ENCODE assay signal across 9 mouse cellular contexts in the genomic region with DNA sequence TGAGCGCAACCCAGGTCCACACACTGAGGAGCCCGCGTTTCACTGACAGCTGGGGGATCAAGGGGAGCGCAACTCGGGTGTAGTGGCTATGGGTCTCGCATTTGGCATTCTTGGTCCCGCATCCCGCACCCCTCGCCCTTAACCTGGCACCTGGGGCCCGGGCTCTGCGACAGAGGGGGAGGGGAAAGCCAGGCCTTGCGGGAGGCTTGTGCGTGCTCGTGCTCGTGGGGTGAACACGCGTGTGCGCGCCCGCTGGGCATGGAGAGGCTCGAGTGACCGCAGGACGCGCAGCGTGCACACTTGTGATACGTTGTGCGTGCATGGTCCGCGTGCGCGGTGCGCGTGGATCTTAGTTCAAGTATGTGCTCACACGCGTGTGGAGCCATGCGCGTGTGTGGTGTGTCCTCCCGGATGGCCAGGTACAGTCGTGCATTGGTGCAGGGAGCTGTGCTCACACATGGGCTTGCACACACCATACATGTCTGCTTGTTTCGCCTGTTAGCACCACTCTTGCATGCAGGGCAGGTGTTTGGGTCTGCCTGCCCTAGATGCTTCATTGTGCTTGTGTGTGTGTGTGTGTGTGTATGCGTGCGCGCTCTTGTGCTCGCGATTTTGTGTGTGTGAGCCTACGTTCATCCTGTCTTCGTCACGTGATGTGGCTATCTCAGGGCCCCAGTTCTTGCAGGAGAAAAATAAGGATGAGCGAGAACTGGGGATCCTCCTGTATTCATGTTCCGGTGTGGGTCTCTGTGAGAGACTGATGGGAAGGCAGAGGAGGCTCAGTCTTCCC. TPM values are rescaled to one million over a fixed set of nuclear protein-coding genes. Genes with fewer than 3 reads are reported as not detected.
DNase-seq lines count a peak whose midpoint lies in the region; ATAC-seq and TF ChIP-seq lines count a peak whose summit lies in the region.
"Had no signal": no experiment of that assay in that cellular context is flagged by ENCODE, and none has a peak within 500 bp of the region (broad histone marks: within the 10 kb centered on the region; RNA-seq: fewer than 3 reads in every experiment).

No protein-coding gene starts in this region.

- peak overlapping the region; percentile 66 for H3K27ac ChIP-seq in embryonic facial prominence, embryonic 12.5 days
- peak overlapping the region; percentile 33 for H3K27ac ChIP-seq in small intestine, adult 2 months (ENCODE audit: insufficient read depth, low read depth, low read length)

- 17% methylated on average over 50 of the region's 50 CpGs for WGBS in embryonic facial prominence, embryonic 12.5 days
- WGBS in small intestine, adult 2 months: 7% methylated on average over 50 of the region's 50 CpGs

- H3K4me1 ChIP-seq in embryonic facial prominence, embryonic 12.5 days: peaks cover 31% of the 10 kb centered on the region
- H3K4me1 ChIP-seq in small intestine, adult 2 months (ENCODE audit: control insufficient read depth, insufficient read depth, insufficient read length, low read length): peaks cover 17% of the 10 kb centered on the region

- TF ChIP-seq CTCF in small intestine, adult 2 months (IDR thresholded peaks at IDR 0.05; ENCODE audit: extremely low read depth, insufficient read length, insufficient replicate concordance, low read depth, low read length): no peak

- ATAC-seq in activated CD4-positive, CD25-positive, alpha-beta regulatory T cell, adult 4 months: peak; percentile 13
- ATAC-seq in embryonic facial prominence, embryonic 12.5 days (ENCODE audit: insufficient number of reproducible peaks, insufficient read depth, low FRiP score, low TSS enrichment): peak; percentile 13
- 0 out of 2 replicates have a peak, but pooled peaks have one; percentile 27 for ATAC-seq in megakaryocyte, adult 5-6 weeks (ENCODE audit: poor library complexity, severe bottlenecking)

- peak overlapping the region; percentile 57 for H3K4me3 ChIP-seq in embryonic facial prominence, embryonic 12.5 days
- H3K4me3 ChIP-seq in small intestine, adult 2 months (ENCODE audit: low read depth, low read length): peak overlapping the region; percentile 78

- no peaks in the 10 kb centered on the region; the same call in 1 of the 2 replicates for H3K27me3 ChIP-seq in embryonic facial prominence, embryonic 12.5 days
- H3K27me3 ChIP-seq in small intestine, adult 2 months (ENCODE audit: control insufficient read depth, insufficient read depth, low read length): no peaks in the 10 kb centered on the region
- H3K27me3 ChIP-seq: Patski had no signal

- H3K4me2 ChIP-seq in embryonic facial prominence, embryonic 12.5 days (replicated peaks): peak overlapping the region; percentile 97

- H3K36me3 ChIP-seq in embryonic facial prominence, embryonic 12.5 days: peaks cover 22% of the 10 kb centered on the region; the same call in 1 of the 2 replicates
- H3K36me3 ChIP-seq in small intestine, adult 2 months (ENCODE audit: control insufficient read depth, insufficient read depth, low read length): peaks cover 22% of the 10 kb centered on the region

- no peak; the same call in 1 of the 2 replicates for TF ChIP-seq POLR2A in small intestine, adult 2 months (IDR thresholded peaks at IDR 0.05; ENCODE audit: low read depth, low read length)

- peak; percentile 66 for DNase-seq in gastrocnemius, postnatal 10 days
- no peak for DNase-seq in gastrocnemius, postnatal 25 days
- peak; percentile 66 for DNase-seq in heart, postnatal 4 days
- peak; percentile 79 for DNase-seq in layer of hippocampus, postnatal 14 days (ENCODE audit: low spot score in 2 of 2)

- peak overlapping the region; percentile 72 for H3K9ac ChIP-seq in embryonic facial prominence, embryonic 12.5 days

- H3K9me3 ChIP-seq in embryonic facial prominence, embryonic 12.5 days: no peaks in the 10 kb centered on the region

RNA-seq across cellular contexts. Expression of a gene that starts 0.6 kb away (rescaled TPM):
- 10 to 100 TPM; 44.6 to 50.4 TPM for total RNA-seq in gastrocnemius, postnatal 10 days (2021)
- total RNA-seq in gastrocnemius, postnatal 25 days (2021): 10 to 100 TPM; 40.0 to 40.4 TPM
- 1 to 10 TPM; 3.8 to 5.4 TPM for polyA plus RNA-seq in activated CD4-positive, CD25-positive, alpha-beta regulatory T cell, adult 4 months (2017; shearing (Covaris generic))
- 27.0 and 27.6 TPM in 2 replicates for polyA plus RNA-seq in embryonic facial prominence, embryonic 12.5 days (2016; fragmentation: Nextera tagmentation; extraction: Ambion mirVana)
- 10 to 100 TPM; 27.3 to 28.7 TPM for total RNA-seq in heart, postnatal 4 days (2021)
- 100 to 1,000 TPM; 793 to 809 TPM for total RNA-seq in layer of hippocampus, postnatal 14 days (2021)
- total RNA-seq in megakaryocyte, adult 5-6 weeks (2015): 3.3 and 5.8 TPM in 2 replicates
- total RNA-seq in megakaryocyte, adult 5-6 weeks (2017): 2.1 and 5.1 TPM in 2 replicates
- polyA plus RNA-seq in small intestine, adult 2 months (2012; rRNA removed): 14.9 and 26.3 TPM in 2 replicates

RNA-seq across cellular contexts. Expression of a gene that starts 5.7 kb away (rescaled TPM):
- 10 to 100 TPM; 30.1 to 31.4 TPM for total RNA-seq in gastrocnemius, postnatal 10 days (2021)
- total RNA-seq in gastrocnemius, postnatal 25 days (2021): 10 to 100 TPM; 19.6 to 25.6 TPM
- polyA plus RNA-seq in activated CD4-positive, CD25-positive, alpha-beta regulatory T cell, adult 4 months (2017; shearing (Covaris generic)): 10 to 100 TPM; 35.6 to 41.7 TPM
- polyA plus RNA-seq in embryonic facial prominence, embryonic 12.5 days (2016; fragmentation: Nextera tagmentation; extraction: Ambion mirVana): 32.7 and 35.7 TPM in 2 replicates
- total RNA-seq in heart, postnatal 4 days (2021): 10 to 100 TPM; 35.8 to 37.9 TPM
- total RNA-seq in layer of hippocampus, postnatal 14 days (2021): 10 to 100 TPM; 47.6 to 52.2 TPM
- total RNA-seq in megakaryocyte, adult 5-6 weeks (2015): 34.4 and 44.7 TPM in 2 replicates
- 8.4 and 15.9 TPM in 2 replicates for total RNA-seq in megakaryocyte, adult 5-6 weeks (2017)
- polyA plus RNA-seq in small intestine, adult 2 months (2012; rRNA removed): 190 and 222 TPM in 2 replicates

RNA-seq across cellular contexts. Expression of a gene that starts 21.4 kb away (rescaled TPM):
- 10 to 100 TPM; 39.4 to 47.2 TPM for total RNA-seq in gastrocnemius, postnatal 10 days (2021)
- 10 to 100 TPM; 13.1 to 18.7 TPM for total RNA-seq in gastrocnemius, postnatal 25 days (2021)
- polyA plus RNA-seq in activated CD4-positive, CD25-positive, alpha-beta regulatory T cell, adult 4 months (2017; shearing (Covaris generic)): 1 to 10 TPM; 3.9 to 5.1 TPM
- polyA plus RNA-seq in embryonic facial prominence, embryonic 12.5 days (2016; fragmentation: Nextera tagmentation; extraction: Ambion mirVana): 76.8 and 78.0 TPM in 2 replicates
- total RNA-seq in heart, postnatal 4 days (2021): 10 to 100 TPM; 36.0 to 39.2 TPM
- 100 to 1,000 TPM; 164 to 178 TPM for total RNA-seq in layer of hippocampus, postnatal 14 days (2021)
- 4.6 and 5.0 TPM in 2 replicates for total RNA-seq in megakaryocyte, adult 5-6 weeks (2015)
- 14.7 and 14.9 TPM in 2 replicates for total RNA-seq in megakaryocyte, adult 5-6 weeks (2017)
- 129 and 414 TPM in 2 replicates for polyA plus RNA-seq in small intestine, adult 2 months (2012; rRNA removed)

RNA-seq across cellular contexts. Expression of a gene that starts 31.5 kb away (rescaled TPM):
- 1 to 10 TPM; 2.5 to 3.0 TPM for total RNA-seq in gastrocnemius, postnatal 10 days (2021)
- total RNA-seq in gastrocnemius, postnatal 25 days (2021): 1 to 10 TPM; 1.6 to 2.3 TPM
- polyA plus RNA-seq in activated CD4-positive, CD25-positive, alpha-beta regulatory T cell, adult 4 months (2017; shearing (Covaris generic)): under 1 TPM; 0.47 to 0.95 TPM
- 0.17 and 0.29 TPM in 2 replicates for polyA plus RNA-seq in embryonic facial prominence, embryonic 12.5 days (2016; fragmentation: Nextera tagmentation; extraction: Ambion mirVana)
- total RNA-seq in heart, postnatal 4 days (2021): 1 to 10 TPM in 1 of 2 experiments, under 1 TPM in 1; 0.74 to 1.0 TPM
- under 1 TPM; 0.81 to 0.91 TPM for total RNA-seq in layer of hippocampus, postnatal 14 days (2021)
- total RNA-seq in megakaryocyte, adult 5-6 weeks (2015): not detected in 2 replicates
- total RNA-seq in megakaryocyte, adult 5-6 weeks (2017): not detected in 2 replicates
- 6.5 and 6.8 TPM in 2 replicates for polyA plus RNA-seq in small intestine, adult 2 months (2012; rRNA removed)

RNA-seq across cellular contexts. Expression of a gene that starts 36.7 kb away (rescaled TPM):
- total RNA-seq in gastrocnemius, postnatal 10 days (2021): not detected
- not detected for total RNA-seq in gastrocnemius, postnatal 25 days (2021)
- not detected for polyA plus RNA-seq in activated CD4-positive, CD25-positive, alpha-beta regulatory T cell, adult 4 months (2017; shearing (Covaris generic))
- not detected in 2 replicates for polyA plus RNA-seq in embryonic facial prominence, embryonic 12.5 days (2016; fragmentation: Nextera tagmentation; extraction: Ambion mirVana)
- total RNA-seq in heart, postnatal 4 days (2021): not detected
- not detected for total RNA-seq in layer of hippocampus, postnatal 14 days (2021)
- not detected in 2 replicates for total RNA-seq in megakaryocyte, adult 5-6 weeks (2015)
- not detected in 2 replicates for total RNA-seq in megakaryocyte, adult 5-6 weeks (2017)
- polyA plus RNA-seq in small intestine, adult 2 months (2012; rRNA removed): 42.0 and 73.6 TPM in 2 replicates

Comparison
In these comparisons a context has a peak if more than half of its experiments do, and no peak if none do; other contexts are left out.
1. RNA of a gene that starts 0.6 kb away (total RNA-seq): 793 to 809 TPM in layer of hippocampus, postnatal 14 days; 44.6 to 50.4 TPM in gastrocnemius, postnatal 10 days, 40.0 to 40.4 TPM in gastrocnemius, postnatal 25 days, 27.3 to 28.7 TPM in heart, postnatal 4 days and 2.1 to 5.8 TPM in megakaryocyte, adult 5-6 weeks; every median in the first group is over 10 times any median in the second.
2. Peak in every context shown above with its lines, with median percentiles within 50 percentile points of each other: ATAC-seq.